Mouse (Mus musculus): ENCODE measurements at regions not wholly inside any gene's neighbourhood (a gene's known extent, or its start where the extent isn't known, plus 50 kb on each side); places are given as distances from the start of the nearest gene placed in this dataset.

GRCm38 (mm10) chr9:27646100-27646499 lies 144.5 kb upstream of the Opcml start:
- TF ChIP-seq CTCF (IDR thresholded peaks at IDR 0.05; ENCODE audit: low read depth) (no peak), EP300 (IDR thresholded peaks at IDR 0.05; ENCODE audit: low read depth) (no peak)

All from liver, postnatal 0 days (tissue).